Mouse (Mus musculus) cerebellum, postnatal 4 days (tissue): ENCODE data around the gene Ccr5.
"Not testable (repeated sequence)": the region's sequence is repeated elsewhere in the genome, so short reads cannot be mapped to it uniquely, and the experiment has no call there.

Experiments used
- DNase-seq, 2 experiments: peaks; one replicate each; pipeline ENCODE4 v3.0.0; 2022; ENCODE audit warnings: low spot score in 2 of 2, mixed read lengths in 1 of 2

Ccr5 gene

GRCm38 (mm10) chr9:124121387-124122184, at the start of gene Ccr5:
TSS of gene Ccr5 (plus strand) at chr9:124121543.
- no peak for DNase-seq

GRCm38 (mm10) chr9:124079803-124080202, 41.5 kb upstream of the Ccr5 start:
- no peak for DNase-seq

- not testable (repeated sequence) for DNase-seq
These were observed 40.9 kb upstream of the Ccr5 start for GRCm38 (mm10) chr9:124080471-124080870.

GRCm38 (mm10) chr9:124090441-124090840, 30.9 kb upstream of the Ccr5 start:
- no peak for DNase-seq

GRCm38 (mm10) chr9:124099127-124099526, 22.2 kb upstream of the Ccr5 start:
- no peak for DNase-seq

- DNase-seq = no peak
These were observed 21.0 kb upstream of the Ccr5 start for GRCm38 (mm10) chr9:124100357-124100756.

GRCm38 (mm10) chr9:124101723-124102122, 19.6 kb upstream of the Ccr5 start, which contains the start of gene Ccr2:
TSS of gene Ccr2 (plus strand) at chr9:124101950.
- no peak for DNase-seq

- no peak for DNase-seq
These were observed 18.1 kb upstream of the Ccr5 start for GRCm38 (mm10) chr9:124103199-124103598.

GRCm38 (mm10) chr9:124105196-124105595, 16.1 kb upstream of the Ccr5 start:
- DNase-seq = no peak

GRCm38 (mm10) chr9:124107232-124107631, 14.1 kb upstream of the Ccr5 start:
- no peak for DNase-seq

GRCm38 (mm10) chr9:124108356-124109127, 12.8 kb upstream of the Ccr5 start:
- DNase-seq = no peak

GRCm38 (mm10) chr9:124111997-124112396, 9.3 kb upstream of the Ccr5 start:
- no peak for DNase-seq

GRCm38 (mm10) chr9:124112591-124113239, 8.6 kb upstream of the Ccr5 start:
- DNase-seq = no peak

- no peak for DNase-seq
These were observed 7.6 kb upstream of the Ccr5 start for GRCm38 (mm10) chr9:124113777-124114176.

GRCm38 (mm10) chr9:124118489-124118888, 2.9 kb upstream of the Ccr5 start:
- no peak for DNase-seq

GRCm38 (mm10) chr9:124125576-124125975, 4.2 kb downstream of the Ccr5 start:
- DNase-seq = no peak

GRCm38 (mm10) chr9:124126373-124126772, 5.0 kb downstream of the Ccr5 start:
- no peak for DNase-seq

GRCm38 (mm10) chr9:124127412-124127811, 6.1 kb downstream of the Ccr5 start:
- no peak for DNase-seq

- DNase-seq = peak in 1 of 2 experiments; percentile 23
These were observed 7.0 kb downstream of the Ccr5 start for GRCm38 (mm10) chr9:124128379-124128778.

- not testable (repeated sequence) for DNase-seq
These were observed 11.6 kb downstream of the Ccr5 start for GRCm38 (mm10) chr9:124132899-124133298.

- DNase-seq = not testable (repeated sequence)
These were observed 13.6 kb downstream of the Ccr5 start for GRCm38 (mm10) chr9:124134919-124135318.

GRCm38 (mm10) chr9:124137619-124138018, 16.3 kb downstream of the Ccr5 start:
- no peak for DNase-seq
